Mouse (Mus musculus) NIH3T3 (cell line): Measurements from ENCODE around the gene Ifi203.
"Not testable (repeated sequence)": the region's sequence is repeated elsewhere in the genome, so short reads cannot be mapped to it uniquely, and the experiment has no call there.

ENCODE experiments used
- DNase-seq: peaks from one replicate; pipeline ENCODE4 v3.0.0-alpha.2; 2012; ENCODE audit warnings: low read depth

The Ifi203 gene

DNA sequence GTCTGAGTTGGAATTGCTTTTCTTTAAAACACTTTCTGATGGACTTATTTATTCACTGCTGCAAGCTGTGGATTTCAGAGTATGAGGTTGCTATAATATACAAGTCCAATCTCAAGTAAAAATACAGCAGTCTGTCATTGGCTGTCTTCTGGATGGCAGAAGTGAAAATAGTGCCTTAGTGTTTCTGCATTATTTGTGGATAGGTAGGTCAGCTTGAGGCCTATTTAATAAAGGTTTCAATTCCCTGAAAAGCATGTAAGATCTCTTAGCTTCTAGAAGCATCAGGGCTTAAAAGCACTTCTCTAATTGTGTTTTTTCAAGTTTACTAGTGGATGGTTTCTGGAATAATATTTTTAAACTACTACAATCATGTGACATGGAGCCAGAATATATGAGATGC, 52.7 kb downstream of the Ifi203 start:
- not testable (repeated sequence) for DNase-seq

- not testable (repeated sequence) for DNase-seq
Observed at GRCm38 (mm10) chr1:173887026-173887787, 55.3 kb downstream of the Ifi203 start.

DNA sequence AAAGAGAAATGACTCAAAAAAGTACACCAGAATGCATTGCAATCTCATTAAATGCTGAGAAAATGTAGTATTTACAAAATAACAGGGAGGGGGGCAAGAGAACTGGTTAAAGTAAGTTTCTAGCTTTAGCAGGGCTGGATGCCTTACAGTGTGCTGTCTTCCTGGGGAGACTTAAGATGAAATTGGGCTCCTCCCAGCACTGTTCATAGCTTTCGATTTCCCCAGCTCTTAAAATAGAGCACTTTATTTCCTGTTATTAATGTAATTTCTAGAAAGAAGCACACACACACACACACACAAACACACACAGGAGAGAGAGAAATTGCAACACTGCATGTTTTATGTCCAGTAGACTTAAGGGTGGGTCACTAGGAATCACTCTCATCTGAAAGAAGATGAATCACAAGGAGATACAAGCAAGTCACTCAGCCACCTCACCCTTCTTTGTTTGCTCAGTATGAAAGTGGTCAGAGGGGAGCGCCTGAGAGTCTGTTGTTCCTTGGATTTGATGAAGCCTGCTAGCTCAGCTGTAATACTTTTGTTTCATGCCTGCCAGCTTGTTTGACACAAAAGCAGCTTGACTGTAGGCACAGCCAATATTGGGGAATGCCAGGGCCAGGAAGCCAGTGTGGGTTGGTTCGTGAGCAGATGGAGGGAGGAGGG, 62.3 kb downstream of the Ifi203 start:
- DNase-seq, result peak; percentile 47

GRCm38 (mm10) chr1:173879225-173879987, 63.1 kb downstream of the Ifi203 start:
- DNase-seq, result not testable (repeated sequence)

- DNase-seq, result not testable (repeated sequence)
Observed at GRCm38 (mm10) chr1:173878264-173878663, 64.2 kb downstream of the Ifi203 start.

- DNase-seq, result peak; percentile 52
Observed at GRCm38 (mm10) chr1:173877125-173877524, 65.3 kb downstream of the Ifi203 start.
